Mouse (Mus musculus) left cerebral cortex, adult 8-10 months (tissue): ENCODE data around the gene Ptgs2. TPM values are rescaled to one million over a fixed set of nuclear protein-coding genes. Genes with fewer than 3 reads are reported as not detected.

Experiments
- DNase-seq, 2 experiments: peaks; one replicate each; pipeline ENCODE4 v3.0.0; 2022; ENCODE audit warnings: low spot score in 2 of 2
- total RNA-seq, 4 experiments: library from RNA; stranded (reverse); gene quantifications; 2 replicates each; pipeline ENCODE4 v1.2.4; 2022

Ptgs2 gene
- 10 to 100 TPM in 1 of 4 experiments, 1 to 10 TPM in 3; 8.2 to 11.6 (median 9.0) TPM for total RNA-seq

- DNase-seq, result peak; percentile 30 to 53
Observed at GRCm38 (mm10) chr1:150099790-150100333, at the start of gene Ptgs2. Ptgs2 (plus strand) TSS chr1:150100031.

- DNase-seq, result no peak
Observed at GRCm38 (mm10) chr1:150050256-150050655, 49.6 kb upstream of the Ptgs2 start.

DNA sequence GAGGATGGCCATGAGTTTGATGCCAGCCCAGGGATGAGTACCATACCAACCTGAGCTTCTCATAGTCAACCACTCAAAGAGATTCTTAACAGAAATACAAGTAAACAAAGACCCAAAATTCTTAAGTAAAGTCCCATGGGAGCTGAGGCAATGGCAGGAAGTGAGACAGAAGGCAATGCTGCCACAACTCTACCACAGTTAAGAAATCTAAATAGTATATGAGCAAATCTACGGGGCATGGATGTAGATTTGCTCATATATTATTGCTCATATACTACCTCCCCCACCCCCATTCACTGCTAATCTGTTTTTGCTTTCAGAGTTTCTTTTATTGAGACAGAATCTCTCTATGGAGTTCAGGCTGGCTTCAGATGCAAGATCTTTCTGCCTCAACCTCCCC, 34.1 kb upstream of the Ptgs2 start:
- DNase-seq, result no peak

- no peak for DNase-seq
Observed at GRCm38 (mm10) chr1:150072880-150073279, 27.0 kb upstream of the Ptgs2 start.

DNA sequence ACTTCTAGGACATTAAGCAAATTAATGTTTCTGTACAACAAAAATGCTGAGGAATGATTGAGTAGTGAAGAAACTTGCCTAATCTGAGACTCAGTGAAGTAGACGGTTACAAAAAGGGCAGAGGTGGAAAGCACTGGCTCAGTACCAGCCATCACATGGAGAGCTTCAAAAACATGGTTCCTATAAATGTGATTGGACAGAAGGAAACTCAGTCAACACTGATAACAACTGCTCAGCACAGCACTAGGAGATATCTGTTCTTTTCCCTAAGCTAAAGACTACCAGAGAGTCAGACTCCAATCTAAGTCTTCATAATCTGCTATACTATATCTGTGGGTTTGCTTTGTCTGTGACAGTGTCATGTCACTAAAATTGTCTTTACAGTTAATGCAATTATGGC, 25.2 kb upstream of the Ptgs2 start:
- DNase-seq, result no peak

DNA sequence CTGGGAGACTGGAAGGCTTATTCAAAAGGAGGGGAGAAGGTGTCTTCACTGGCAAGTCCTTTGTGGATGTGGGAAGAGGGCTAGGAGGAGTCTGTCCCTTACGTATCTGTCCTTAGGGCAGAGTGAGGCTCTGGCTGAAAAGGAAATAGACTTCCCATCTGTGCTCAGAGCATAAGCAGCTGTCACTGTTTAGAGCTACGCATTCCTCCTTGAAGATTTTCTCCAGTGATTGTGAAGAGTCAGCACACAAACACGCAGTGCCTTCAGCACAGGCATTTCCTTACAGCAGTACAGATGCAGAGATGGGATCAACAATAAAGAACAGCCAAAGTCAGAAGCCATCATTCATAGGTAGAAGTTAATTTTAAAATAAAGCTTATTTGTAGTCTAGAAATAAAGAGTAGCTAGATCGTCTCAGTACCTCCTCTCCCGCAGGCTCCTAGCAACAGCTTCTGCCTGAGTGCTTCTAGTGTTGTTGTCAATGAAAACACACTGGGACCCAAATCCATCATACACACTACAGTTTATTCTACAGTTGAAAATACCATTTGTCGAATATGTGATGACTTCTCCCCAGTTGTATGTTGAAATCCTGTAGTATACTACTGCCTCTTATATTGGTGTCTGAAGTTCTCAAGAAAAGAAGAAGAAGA, 10.7 kb upstream of the Ptgs2 start:
- peak in 1 of 2 experiments; percentile 8 for DNase-seq

- no peak for DNase-seq
Observed at GRCm38 (mm10) chr1:150090229-150090628, 9.6 kb upstream of the Ptgs2 start.

DNA sequence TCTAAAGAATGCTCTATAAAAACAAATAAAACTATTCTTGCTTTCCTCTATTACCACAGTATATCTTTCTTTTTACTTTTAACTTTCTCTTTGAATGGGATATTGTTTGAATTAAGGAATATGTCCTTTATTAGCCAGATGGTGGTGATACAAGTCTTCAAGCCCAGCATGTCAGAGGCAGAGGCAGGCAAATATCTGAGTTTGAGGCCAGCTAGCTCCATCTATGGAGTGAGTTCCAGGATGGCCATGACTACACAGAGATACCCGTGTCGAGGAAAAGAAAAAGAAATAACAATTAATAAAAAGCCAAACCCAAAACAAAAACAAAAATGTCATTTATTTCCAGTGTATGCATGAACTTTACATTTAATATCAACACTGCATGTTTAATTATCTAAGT, 2.8 kb upstream of the Ptgs2 start:
- no peak for DNase-seq

DNA sequence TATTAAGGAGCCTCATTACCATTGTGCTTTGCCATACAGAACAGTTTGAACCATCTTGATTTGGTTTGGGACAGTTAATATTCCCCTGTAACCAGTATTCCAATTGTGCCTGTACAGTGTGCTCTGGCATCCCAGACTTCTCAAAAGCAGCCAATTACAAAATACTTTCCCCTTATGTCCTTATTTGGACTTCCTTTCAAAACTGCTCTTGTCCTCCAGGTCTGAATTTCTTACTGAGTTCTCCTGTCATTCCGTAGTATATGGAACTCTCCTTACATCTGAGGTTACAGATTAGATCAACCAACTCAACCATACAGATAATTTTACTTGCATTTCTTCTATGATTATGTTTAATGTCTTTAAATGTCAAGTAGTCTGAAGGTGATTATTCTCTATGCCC, 2.1 kb upstream of the Ptgs2 start:
- no peak for DNase-seq

- no peak for DNase-seq
Observed at GRCm38 (mm10) chr1:150099374-150099773, 457 bp upstream of the Ptgs2 start.

DNA sequence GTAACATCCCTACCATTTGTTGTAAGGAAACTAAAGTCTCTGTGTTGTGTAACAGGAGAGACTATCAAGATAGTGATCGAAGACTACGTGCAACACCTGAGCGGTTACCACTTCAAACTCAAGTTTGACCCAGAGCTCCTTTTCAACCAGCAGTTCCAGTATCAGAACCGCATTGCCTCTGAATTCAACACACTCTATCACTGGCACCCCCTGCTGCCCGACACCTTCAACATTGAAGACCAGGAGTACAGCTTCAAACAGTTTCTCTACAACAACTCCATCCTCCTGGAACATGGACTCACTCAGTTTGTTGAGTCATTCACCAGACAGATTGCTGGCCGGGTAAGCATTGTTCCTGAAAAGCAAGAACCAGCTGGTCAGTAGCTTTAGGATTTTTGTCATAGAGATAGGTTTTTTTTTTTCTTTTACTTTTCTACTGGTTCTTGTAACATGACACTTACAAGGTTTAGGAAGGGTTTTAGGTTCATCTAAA, 4.4 kb downstream of the Ptgs2 start:
- DNase-seq, result no peak

DNA sequence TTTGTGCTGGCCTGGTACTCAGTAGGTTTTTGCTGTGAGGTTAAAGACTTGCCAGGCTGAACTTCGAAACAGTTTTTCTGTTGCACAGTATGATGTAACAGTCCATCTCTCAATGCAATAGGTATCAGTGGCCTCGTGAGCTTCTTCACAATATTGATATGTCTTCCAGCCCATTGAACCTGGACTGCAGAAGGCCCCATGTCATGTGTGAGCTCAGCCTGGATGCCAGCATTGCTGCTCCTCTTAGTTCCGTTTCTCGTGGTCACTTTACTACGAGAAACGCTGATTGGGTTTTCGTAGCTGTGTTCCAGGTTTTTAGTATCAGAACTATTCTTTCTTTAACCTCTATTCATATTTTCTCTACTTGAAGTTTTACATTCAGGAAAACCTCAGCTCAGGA, 6.9 kb downstream of the Ptgs2 start:
- DNase-seq, result no peak

GRCm38 (mm10) chr1:150109591-150109990, 9.8 kb downstream of the Ptgs2 start:
- no peak for DNase-seq

GRCm38 (mm10) chr1:150115352-150115751, 15.5 kb downstream of the Ptgs2 start:
- no peak for DNase-seq

DNA sequence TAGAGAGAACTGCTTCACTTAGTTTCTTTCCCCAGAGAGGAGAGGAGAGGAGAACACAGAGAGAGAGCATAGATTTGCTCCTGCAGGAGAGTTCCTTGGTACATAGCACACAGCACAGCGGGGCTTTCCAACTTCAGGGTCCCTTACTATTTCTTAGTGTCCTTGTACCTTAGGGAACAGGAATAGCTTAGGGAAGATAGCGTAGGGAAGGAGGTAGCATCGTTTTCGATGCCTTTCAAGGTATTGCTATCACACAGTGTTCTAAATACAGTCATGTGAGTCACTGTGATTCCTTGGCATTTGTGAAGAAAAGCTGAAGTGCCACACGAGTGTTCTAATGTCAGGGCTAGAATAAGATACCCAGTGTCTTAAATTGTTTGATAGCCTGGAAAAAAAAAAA, 18.5 kb downstream of the Ptgs2 start:
- no peak for DNase-seq

DNA sequence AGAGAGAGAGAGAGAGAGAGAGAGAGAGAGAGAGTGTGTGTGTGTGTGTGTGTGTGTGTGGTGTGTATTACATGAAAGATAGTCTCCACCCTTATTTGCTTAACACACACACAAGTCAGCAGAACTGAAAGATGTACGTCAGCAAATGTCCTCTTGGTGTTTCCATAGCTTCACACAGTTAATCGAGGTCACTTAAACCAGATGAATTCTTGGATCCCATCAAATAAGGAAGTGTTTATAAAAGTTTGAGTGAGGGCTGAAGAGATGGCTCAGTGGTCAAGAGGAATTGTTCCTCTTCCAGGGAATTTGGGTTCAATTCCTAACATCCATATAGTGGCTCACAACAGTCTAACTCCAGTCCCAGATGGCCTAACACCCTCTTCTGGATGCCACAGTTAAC, 25.7 kb downstream of the Ptgs2 start:
- no peak for DNase-seq

- no peak for DNase-seq
Observed at GRCm38 (mm10) chr1:150130070-150130469, 30.2 kb downstream of the Ptgs2 start.

- DNase-seq, result no peak
Observed at GRCm38 (mm10) chr1:150130586-150131275, 30.9 kb downstream of the Ptgs2 start.

DNA sequence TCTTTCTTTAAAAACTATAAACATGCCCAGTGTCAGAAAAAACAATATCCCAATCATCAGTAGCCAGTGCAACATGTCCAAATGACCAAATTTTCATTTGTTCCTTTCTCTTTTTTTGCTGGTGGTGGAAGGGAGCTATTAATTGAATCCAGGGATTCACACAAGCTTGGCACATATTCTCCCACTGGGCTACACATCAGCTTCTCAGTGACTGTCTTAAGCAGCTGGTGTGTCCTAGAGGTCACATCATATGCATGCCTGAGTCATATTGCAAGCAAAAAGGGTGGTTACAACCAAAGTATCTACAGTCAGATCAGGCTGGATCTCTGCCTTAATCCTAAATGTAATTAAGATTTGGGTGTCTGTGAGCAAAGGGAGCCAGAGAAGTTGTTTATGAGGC, 35.5 kb downstream of the Ptgs2 start:
- DNase-seq, result no peak

DNA sequence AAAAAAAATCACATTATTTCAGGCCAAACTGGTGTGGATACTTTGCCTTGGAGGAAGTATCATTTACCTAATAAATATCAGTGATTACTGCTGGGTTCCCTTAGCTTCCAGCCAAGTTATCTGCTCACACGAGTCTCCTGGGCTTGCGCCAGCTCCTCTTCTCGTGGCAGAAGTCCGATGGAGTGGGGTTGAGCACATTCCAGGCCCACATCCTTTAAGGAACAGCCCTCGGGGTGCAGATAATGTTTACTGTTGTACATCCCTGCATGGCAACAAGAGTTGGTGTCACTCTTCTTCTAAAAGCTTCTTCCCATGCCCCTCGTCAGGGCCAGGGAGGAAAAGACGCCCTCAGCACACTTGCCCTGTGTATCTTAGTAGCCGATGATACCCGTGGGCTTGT, 39.9 kb downstream of the Ptgs2 start:
- DNase-seq, result no peak

GRCm38 (mm10) chr1:150141939-150142338, 42.1 kb downstream of the Ptgs2 start:
- DNase-seq, result no peak

GRCm38 (mm10) chr1:150143578-150143977, 43.7 kb downstream of the Ptgs2 start:
- no peak for DNase-seq

GRCm38 (mm10) chr1:150145049-150145448, 45.2 kb downstream of the Ptgs2 start:
- DNase-seq, result no peak
